Mouse (Mus musculus) megakaryocyte, embryonic 14.5 days (primary cell): Measurements from ENCODE around the gene Fev.

Experiments
- FLI1 ChIP-seq: IDR thresholded peaks from 2 replicates; pipeline ENCODE4 v1.6.1; 2012; ENCODE audit warnings: low read length, inconsistent platforms, mixed read lengths
- GATA1 ChIP-seq: IDR thresholded peaks from 3 replicates; pipeline ENCODE4 v1.6.1; 2012; ENCODE audit warnings: mixed read lengths, low read length, inconsistent platforms, borderline replicate concordance

DNA sequence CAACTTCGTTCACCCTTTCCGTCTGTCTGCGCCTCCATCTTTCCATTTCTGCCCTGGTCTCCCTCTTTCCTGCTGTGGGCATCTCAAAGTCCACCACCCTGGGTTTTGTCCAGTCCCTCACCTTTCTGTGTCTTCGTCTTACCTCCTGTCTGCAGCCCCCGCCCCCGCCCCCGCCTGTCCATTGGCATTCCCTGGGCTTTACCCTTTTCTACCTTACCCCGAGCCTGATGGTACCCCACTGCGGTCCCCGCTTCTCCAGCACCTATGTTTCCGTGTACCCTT lies 28.8 kb downstream of the Fev start:
- no peak for TF ChIP-seq GATA1
- no peak for TF ChIP-seq FLI1
